14 mouse cellular contexts compared by ENCODE assay signal in the genomic region with DNA sequence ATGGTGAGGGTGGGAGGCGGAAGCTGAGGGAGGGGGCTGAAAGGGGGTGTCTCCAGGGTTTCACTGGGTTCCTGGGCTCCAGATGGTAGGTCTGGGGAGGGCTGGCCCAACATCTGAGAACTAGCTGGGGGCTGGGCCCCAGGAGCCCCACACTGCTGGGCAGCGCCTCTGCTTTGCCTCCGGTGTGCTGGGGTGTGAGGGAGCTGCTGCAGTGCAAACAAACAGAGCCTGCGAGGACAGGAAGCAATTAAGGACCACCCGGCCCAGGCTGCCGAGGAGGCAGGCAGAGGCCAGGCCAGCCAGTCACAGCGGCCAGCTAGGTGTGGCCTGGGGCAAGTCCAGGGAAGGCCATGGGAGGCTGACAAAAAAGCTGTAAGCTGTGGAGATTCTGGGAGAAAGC.
DNase-seq lines count a peak whose midpoint lies in the region; ATAC-seq lines count a peak whose summit lies in the region.
"Had no signal": no experiment of that assay in that cellular context is flagged by ENCODE, and none has a peak within 500 bp of the region (broad histone marks: within the 10 kb centered on the region; RNA-seq: fewer than 3 reads in every experiment).

No protein-coding gene starts in this region.

- H3K9me3 ChIP-seq in kidney, embryonic 14.5 days (ENCODE audit: control insufficient read depth, low read length) = no peaks in the 10 kb centered on the region
- H3K9me3 ChIP-seq in midbrain, embryonic 11.5 days (ENCODE audit: control insufficient read depth, low read length) = no peaks in the 10 kb centered on the region
- H3K9me3 ChIP-seq in midbrain, embryonic 16.5 days (replicated peaks; ENCODE audit: control insufficient read depth, low read length, poor library complexity, severe bottlenecking) = no peaks in the 10 kb centered on the region
- H3K9me3 ChIP-seq in embryonic facial prominence, embryonic 11.5 days (replicated peaks; ENCODE audit: control insufficient read depth, low read length) = no peaks in the 10 kb centered on the region
- H3K9me3 ChIP-seq: G1E had no signal

- H3K36me3 ChIP-seq in kidney, embryonic 14.5 days (ENCODE audit: control insufficient read depth, insufficient read depth, low read length) = no peaks in the 10 kb centered on the region
- H3K36me3 ChIP-seq in midbrain, embryonic 11.5 days (ENCODE audit: control insufficient read depth, insufficient read depth, low read length) = no peaks in the 10 kb centered on the region
- H3K36me3 ChIP-seq in midbrain, embryonic 16.5 days (ENCODE audit: control insufficient read depth, insufficient read depth, low read length) = no peaks in the 10 kb centered on the region
- no peaks in the 10 kb centered on the region for H3K36me3 ChIP-seq in embryonic facial prominence, embryonic 11.5 days (replicated peaks; ENCODE audit: control insufficient read depth, insufficient read depth, low read depth, low read length)
- H3K36me3 ChIP-seq: G1E had no signal

- H3K27me3 ChIP-seq in kidney, embryonic 14.5 days (ENCODE audit: control insufficient read depth, insufficient read depth, low read length) = no peaks in the 10 kb centered on the region
- H3K27me3 ChIP-seq in midbrain, embryonic 11.5 days (ENCODE audit: control insufficient read depth, insufficient read depth, low read length) = peaks cover 46% of the 10 kb centered on the region
- peaks cover 17% of the 10 kb centered on the region for H3K27me3 ChIP-seq in midbrain, embryonic 16.5 days (ENCODE audit: control insufficient read depth, insufficient read depth, low read depth, low read length)
- H3K27me3 ChIP-seq in embryonic facial prominence, embryonic 11.5 days (ENCODE audit: control insufficient read depth, insufficient read depth, low read length) = peaks cover 8% of the 10 kb centered on the region; the same call in 1 of the 2 replicates

- H3K4me1 ChIP-seq in kidney, embryonic 14.5 days (ENCODE audit: control insufficient read depth, insufficient read depth, low read length) = peaks cover 11% of the 10 kb centered on the region; the same call in 1 of the 2 replicates
- peaks cover 27% of the 10 kb centered on the region for H3K4me1 ChIP-seq in midbrain, embryonic 11.5 days (ENCODE audit: control insufficient read depth, insufficient read depth, low read length)
- H3K4me1 ChIP-seq in midbrain, embryonic 16.5 days (ENCODE audit: control insufficient read depth, insufficient read depth, low read length) = peaks cover 2% of the 10 kb centered on the region
- no peaks in the 10 kb centered on the region for H3K4me1 ChIP-seq in embryonic facial prominence, embryonic 11.5 days (ENCODE audit: control insufficient read depth, insufficient read depth, low read length)

- ATAC-seq in kidney, embryonic 14.5 days (ENCODE audit: low FRiP score, low TSS enrichment) = peak; percentile 39; the same call in 1 of the 2 replicates
- ATAC-seq in midbrain, embryonic 11.5 days (ENCODE audit: low FRiP score) = no peak
- ATAC-seq in midbrain, embryonic 16.5 days = no peak
- ATAC-seq in embryonic facial prominence, embryonic 11.5 days (replicated peaks; ENCODE audit: insufficient number of reproducible peaks, low FRiP score, low TSS enrichment, low read depth) = 0 out of 2 replicates have a peak, but pooled peaks have one; percentile 22
- ATAC-seq: hindbrain, embryonic 16.5 days had no signal

- no peak for DNase-seq in kidney, adult 8-10 months
- peak; percentile 80 for DNase-seq in midbrain, embryonic 11.5 days (ENCODE audit: low spot score, missing footprints)
- DNase-seq in embryonic facial prominence, embryonic 11.5 days (ENCODE audit: low spot score) = peak; percentile 55
- peak; percentile 44 for DNase-seq in yolk sac, embryonic 10.5 days (ENCODE audit: low spot score)
- DNase-seq in layer of hippocampus, adult 9-10 months (ENCODE audit: low spot score) = no peak
- DNase-seq: adrenal gland, adult 8-10 months; cerebellum, adult 18-20 months; kidney, adult 11 months; thymus, adult 18-20 months had no signal

- no peak overlapping the region; the same call in 1 of the 2 replicates for H3K27ac ChIP-seq in kidney, embryonic 14.5 days (ENCODE audit: low read depth, low read length)
- H3K27ac ChIP-seq in midbrain, embryonic 11.5 days (ENCODE audit: low read depth, low read length) = no peak overlapping the region
- no peak overlapping the region for H3K27ac ChIP-seq in midbrain, embryonic 16.5 days (ENCODE audit: low read length)
- no peak overlapping the region for H3K27ac ChIP-seq in embryonic facial prominence, embryonic 11.5 days (replicated peaks; ENCODE audit: low read depth, low read length)
- H3K27ac ChIP-seq: macrophage had no signal

- no peak overlapping the region for H3K9ac ChIP-seq in kidney, embryonic 14.5 days (ENCODE audit: low read depth, low read length)
- H3K9ac ChIP-seq in midbrain, embryonic 11.5 days (ENCODE audit: low read length) = no peak overlapping the region
- no peak overlapping the region for H3K9ac ChIP-seq in midbrain, embryonic 16.5 days (ENCODE audit: low read depth, low read length)
- H3K9ac ChIP-seq in embryonic facial prominence, embryonic 11.5 days (replicated peaks; ENCODE audit: low read length) = no peak overlapping the region

- no peak overlapping the region for H3K4me3 ChIP-seq in kidney, embryonic 14.5 days (ENCODE audit: low read length)
- no peak overlapping the region for H3K4me3 ChIP-seq in midbrain, embryonic 11.5 days (ENCODE audit: low read depth, low read length)
- H3K4me3 ChIP-seq in midbrain, embryonic 16.5 days (ENCODE audit: low read depth, low read length) = no peak overlapping the region
- H3K4me3 ChIP-seq in embryonic facial prominence, embryonic 11.5 days (ENCODE audit: low read depth, low read length) = no peak overlapping the region

- WGBS in kidney, embryonic 14.5 days = 41% methylated on average over 7 of the region's 7 CpGs
- WGBS in midbrain, embryonic 11.5 days = 36% methylated on average over 6 of the region's 7 CpGs
- 37% methylated on average over 6 of the region's 7 CpGs for WGBS in midbrain, embryonic 16.5 days
- WGBS in embryonic facial prominence, embryonic 11.5 days = 18% methylated on average over 7 of the region's 7 CpGs

- H3K4me2 ChIP-seq in kidney, embryonic 14.5 days (replicated peaks; ENCODE audit: low read depth, low read length) = no peak overlapping the region
- no peak overlapping the region for H3K4me2 ChIP-seq in midbrain, embryonic 11.5 days
- no peak overlapping the region for H3K4me2 ChIP-seq in midbrain, embryonic 16.5 days (ENCODE audit: low read length)
- H3K4me2 ChIP-seq in embryonic facial prominence, embryonic 11.5 days (ENCODE audit: low read depth, low read length) = no peak overlapping the region

Comparison
In these comparisons a context has a peak if more than half of its experiments do, and no peak if none do; other contexts are left out.
1. ATAC-seq: peak in kidney, embryonic 14.5 days (single experiment) and embryonic facial prominence, embryonic 11.5 days (single experiment); none in midbrain, embryonic 11.5 days (single experiment) and midbrain, embryonic 16.5 days (single experiment).
2. DNase-seq: peak in midbrain, embryonic 11.5 days (single experiment), embryonic facial prominence, embryonic 11.5 days (single experiment) and yolk sac, embryonic 10.5 days (single experiment); none in kidney, adult 8-10 months (0 of 2) and layer of hippocampus, adult 9-10 months (single experiment).